In the genomic region with DNA sequence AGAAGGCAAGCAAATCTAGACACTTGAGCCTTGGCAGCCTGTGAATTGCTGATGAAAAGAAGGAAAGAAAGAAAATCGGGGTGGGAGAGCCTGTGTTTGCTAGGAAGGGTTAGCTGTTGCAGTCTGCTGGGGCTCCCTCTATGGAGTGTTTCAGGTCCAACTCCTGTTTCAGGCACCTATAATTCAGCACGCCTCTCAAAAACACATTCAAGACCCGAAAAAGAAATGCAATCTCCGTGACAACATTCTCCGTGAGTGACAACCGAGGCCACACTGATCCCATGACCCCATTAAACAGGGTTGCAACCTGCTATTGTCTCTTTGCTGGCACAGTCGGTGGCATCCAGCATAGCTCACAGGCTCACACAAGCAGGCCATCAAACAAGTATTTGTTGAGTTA, we compare ENCODE assay signal across 11 mouse cellular contexts. TPM values are rescaled to one million over a fixed set of nuclear protein-coding genes. Genes with fewer than 3 reads are reported as not detected.
DNase-seq lines count a peak whose midpoint lies in the region; ATAC-seq and TF ChIP-seq lines count a peak whose summit lies in the region.
"Had no signal": no experiment of that assay in that cellular context is flagged by ENCODE, and none has a peak within 500 bp of the region (broad histone marks: within the 10 kb centered on the region; RNA-seq: fewer than 3 reads in every experiment).

No protein-coding gene starts in this region.

- H3K4me2 ChIP-seq in heart, embryonic 13.5 days: peak overlapping the region; percentile 97
- peak overlapping the region; percentile 71 for H3K4me2 ChIP-seq in hindbrain, embryonic 14.5 days (replicated peaks)
- no peak overlapping the region for H3K4me2 ChIP-seq in intestine, postnatal 0 days (replicated peaks; ENCODE audit: low read depth)
- H3K4me2 ChIP-seq in lung, postnatal 0 days (replicated peaks; ENCODE audit: low read depth, low read length): no peak overlapping the region

- H3K9ac ChIP-seq in heart, embryonic 13.5 days: no peak overlapping the region; the same call in 1 of the 2 replicates
- peak overlapping the region; percentile 44 for H3K9ac ChIP-seq in hindbrain, embryonic 14.5 days
- no peak overlapping the region for H3K9ac ChIP-seq in intestine, postnatal 0 days (ENCODE audit: low read depth, low read length)
- no peak overlapping the region for H3K9ac ChIP-seq in lung, postnatal 0 days (replicated peaks; ENCODE audit: low read depth)

- no peak for DNase-seq in heart, adult 9 months (ENCODE audit: low spot score in 2 of 2)
- DNase-seq in hindbrain, embryonic 14.5 days (ENCODE audit: low spot score): no peak
- DNase-seq in neural tube, embryonic 10.5 days (ENCODE audit: extremely low spot score, low spot score): peak; percentile 31
- no peak for DNase-seq in kidney, adult 18-20 months
- no peak for DNase-seq in lung, postnatal 0 days (ENCODE audit: low spot score)
- DNase-seq: heart, postnatal 14 days; kidney, postnatal 14 days had no signal

- peaks cover 34% of the 10 kb centered on the region for H3K4me1 ChIP-seq in heart, embryonic 13.5 days
- peaks cover 2% of the 10 kb centered on the region; the same call in 1 of the 2 replicates for H3K4me1 ChIP-seq in cortical plate, adult 2 months (ENCODE audit: control insufficient read depth, insufficient read depth, low read length)
- H3K4me1 ChIP-seq in hindbrain, embryonic 14.5 days (replicated peaks; ENCODE audit: control insufficient read depth, insufficient read depth, low read length): peaks cover 31% of the 10 kb centered on the region
- H3K4me1 ChIP-seq in intestine, postnatal 0 days (replicated peaks; ENCODE audit: control insufficient read depth, insufficient read depth, low read length): no peaks in the 10 kb centered on the region
- 0 out of 2 replicates have a peak, but pooled peaks cover 3% of the 10 kb centered on the region for H3K4me1 ChIP-seq in lung, postnatal 0 days (ENCODE audit: insufficient read depth, low read depth, low read length)

- TF ChIP-seq EP300 in lung, postnatal 0 days (IDR thresholded peaks at IDR 0.05): no peak

- ATAC-seq in heart, embryonic 13.5 days (ENCODE audit: extremely low read depth, insufficient number of reproducible peaks, low FRiP score, low TSS enrichment): no peak
- no peak for ATAC-seq in hindbrain, embryonic 14.5 days (ENCODE audit: low FRiP score)
- ATAC-seq in intestine, postnatal 0 days: no peak
- ATAC-seq in lung, postnatal 0 days: no peak

- no peak for TF ChIP-seq POLR2A in cortical plate, adult 2 months (IDR thresholded peaks at IDR 0.05; ENCODE audit: extremely low read depth, insufficient read depth, low read length)

- no peaks in the 10 kb centered on the region for H3K36me3 ChIP-seq in heart, embryonic 13.5 days
- no peaks in the 10 kb centered on the region for H3K36me3 ChIP-seq in hindbrain, embryonic 14.5 days (replicated peaks; ENCODE audit: control insufficient read depth, insufficient read depth)
- H3K36me3 ChIP-seq in intestine, postnatal 0 days (ENCODE audit: control insufficient read depth, insufficient read depth): no peaks in the 10 kb centered on the region
- no peaks in the 10 kb centered on the region for H3K36me3 ChIP-seq in lung, postnatal 0 days (ENCODE audit: insufficient read depth, low read length)
- H3K36me3 ChIP-seq: limb, embryonic 10.5 days had no signal

- H3K9me3 ChIP-seq in heart, embryonic 13.5 days: no peaks in the 10 kb centered on the region
- H3K9me3 ChIP-seq in hindbrain, embryonic 14.5 days (ENCODE audit: control insufficient read depth, low read length): no peaks in the 10 kb centered on the region
- H3K9me3 ChIP-seq in intestine, postnatal 0 days (ENCODE audit: control insufficient read depth): no peaks in the 10 kb centered on the region
- no peaks in the 10 kb centered on the region for H3K9me3 ChIP-seq in lung, postnatal 0 days (ENCODE audit: low read length)
- H3K9me3 ChIP-seq: limb, embryonic 10.5 days had no signal

- 0 out of 2 replicates have a peak, but pooled peaks have one; percentile 33 for TF ChIP-seq CTCF in cortical plate, adult 2 months (IDR thresholded peaks at IDR 0.05; ENCODE audit: extremely low read depth, insufficient read depth, low read length)
- no peak for TF ChIP-seq CTCF in intestine, postnatal 0 days (IDR thresholded peaks at IDR 0.05; ENCODE audit: low read depth)
- TF ChIP-seq CTCF in lung, postnatal 0 days (IDR thresholded peaks at IDR 0.05): no peak

- 34% methylated on average over 7 of the region's 7 CpGs for WGBS in heart, embryonic 13.5 days
- 3% methylated on average over 7 of the region's 7 CpGs for WGBS in hindbrain, embryonic 14.5 days
- 52% methylated on average over 7 of the region's 7 CpGs for WGBS in intestine, postnatal 0 days
- WGBS in lung, postnatal 0 days: 39% methylated on average over 7 of the region's 7 CpGs

- H3K27ac ChIP-seq in heart, embryonic 13.5 days (replicated peaks): no peak overlapping the region
- no peak overlapping the region for H3K27ac ChIP-seq in cortical plate, adult 2 months (ENCODE audit: insufficient read depth, low read length)
- H3K27ac ChIP-seq in hindbrain, embryonic 14.5 days: peak overlapping the region; percentile 43
- no peak overlapping the region for H3K27ac ChIP-seq in intestine, postnatal 0 days (ENCODE audit: low read depth, low read length)
- no peak overlapping the region for H3K27ac ChIP-seq in lung, postnatal 0 days (ENCODE audit: low read length)
- H3K27ac ChIP-seq: limb, embryonic 10.5 days had no signal

- peaks cover 58% of the 10 kb centered on the region for H3K27me3 ChIP-seq in heart, embryonic 13.5 days (replicated peaks)
- no peaks in the 10 kb centered on the region for H3K27me3 ChIP-seq in hindbrain, embryonic 14.5 days (ENCODE audit: control insufficient read depth, insufficient read depth, low read length)
- peaks cover 60% of the 10 kb centered on the region for H3K27me3 ChIP-seq in intestine, postnatal 0 days (replicated peaks; ENCODE audit: control insufficient read depth, insufficient read depth, low read length)
- 0 out of 2 replicates have a peak, but pooled peaks cover 1% of the 10 kb centered on the region for H3K27me3 ChIP-seq in lung, postnatal 0 days (replicated peaks; ENCODE audit: insufficient read depth, low read length)

- H3K4me3 ChIP-seq in heart, embryonic 13.5 days: no peak overlapping the region
- peak overlapping the region; percentile 14; the same call in 1 of the 2 replicates for H3K4me3 ChIP-seq in cortical plate, adult 2 months (ENCODE audit: insufficient read depth, low read length)
- H3K4me3 ChIP-seq in hindbrain, embryonic 14.5 days (replicated peaks; ENCODE audit: low read length): peak overlapping the region; percentile 88
- H3K4me3 ChIP-seq in intestine, postnatal 0 days (ENCODE audit: low read depth, low read length): no peak overlapping the region
- no peak overlapping the region for H3K4me3 ChIP-seq in lung, postnatal 0 days (ENCODE audit: low read depth, low read length)
- H3K4me3 ChIP-seq: limb, embryonic 10.5 days had no signal

RNA-seq across cellular contexts. Expression of gene Plxnc1, which starts 3.8 kb away (rescaled TPM):
- polyA plus RNA-seq in heart, embryonic 13.5 days (2015; fragmentation: Nextera tagmentation; extraction: Ambion mirVana): 3.1 and 3.3 TPM in 2 replicates
- 13.6 and 14.0 TPM in 2 replicates for polyA plus RNA-seq in cortical plate, adult 2 months (2012; rRNA removed)
- polyA plus RNA-seq in hindbrain, embryonic 14.5 days (2014; fragmentation: Nextera tagmentation; extraction: Ambion mirVana): 15.5 and 16.3 TPM in 2 replicates
- polyA plus RNA-seq in intestine, postnatal 0 days (2015; fragmentation: Nextera tagmentation; extraction: Ambion mirVana): 0.70 and 0.80 TPM in 2 replicates
- polyA plus RNA-seq in lung, postnatal 0 days (2015; fragmentation: Nextera tagmentation; extraction: Ambion mirVana): 3.2 and 4.2 TPM in 2 replicates

Comparison
In these comparisons a context has a peak if more than half of its experiments do, and no peak if none do; other contexts are left out.
1. H3K4me2 ChIP-seq: peak in heart, embryonic 13.5 days (single experiment) and hindbrain, embryonic 14.5 days (single experiment); none in intestine, postnatal 0 days (single experiment) and lung, postnatal 0 days (single experiment).
2. H3K4me3 ChIP-seq: peak in cortical plate, adult 2 months (single experiment) and hindbrain, embryonic 14.5 days (single experiment); none in heart, embryonic 13.5 days (single experiment), intestine, postnatal 0 days (single experiment) and lung, postnatal 0 days (single experiment).